Mouse (Mus musculus) ES-Bruce4 (cell line): ENCODE measurements around the gene Ubap2l.

ENCODE experiments used
- CTCF ChIP-seq: IDR thresholded peaks from one replicate; pipeline ENCODE4 v1.8.1; 2011; ENCODE audit warnings: low read depth, low read length
- EP300 ChIP-seq: IDR thresholded peaks from 2 replicates; pipeline ENCODE4 v1.6.1; 2011; ENCODE audit warnings: low read depth, low read length; ENCODE audit not compliant: insufficient read depth
- POLR2A ChIP-seq: IDR thresholded peaks from one replicate; pipeline ENCODE4 v1.8.1; 2011; ENCODE audit warnings: low read length; ENCODE audit not compliant: insufficient read depth

- TF ChIP-seq POLR2A, result no peak
- TF ChIP-seq CTCF, result no peak
- no peak for TF ChIP-seq EP300
Observed at GRCm38 (mm10) chr3:90052351-90053241, at the start of gene Ubap2l.
